Comparison of ENCODE assay signal across 8 mouse cellular contexts in the genomic region with DNA sequence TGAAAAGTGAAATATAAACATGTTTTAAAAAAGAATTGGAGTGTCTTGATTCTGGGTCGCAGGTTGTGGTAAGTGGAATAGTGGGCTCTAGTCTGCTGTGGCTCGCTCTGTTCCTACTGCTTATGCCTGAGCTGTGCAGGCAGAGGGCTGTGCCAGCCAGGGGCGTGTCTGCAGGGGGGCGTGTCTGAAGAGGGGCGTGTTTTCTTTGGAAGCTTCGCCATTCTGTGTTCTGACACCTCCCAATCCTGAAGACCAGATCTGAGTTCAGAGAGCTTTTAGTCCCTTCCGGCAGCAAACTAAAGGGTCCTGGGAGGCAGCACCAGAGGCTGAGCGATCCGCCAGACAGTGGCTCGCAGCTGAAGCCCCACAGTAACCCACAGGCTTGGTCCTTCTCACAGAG. TPM values are rescaled to one million over a fixed set of nuclear protein-coding genes. Genes with fewer than 3 reads are reported as not detected.
A peak's percentile ranks its signal among the peaks of the same experiment; 100 is the strongest.
DNase-seq lines count a peak whose midpoint lies in the region; ATAC-seq and TF ChIP-seq lines count a peak whose summit lies in the region.
"Had no signal": no experiment of that assay in that cellular context is flagged by ENCODE, and none has a peak within 500 bp of the region (broad histone marks: within the 10 kb centered on the region; RNA-seq: fewer than 3 reads in every experiment).

No protein-coding gene starts in this region.

- ATAC-seq in embryonic facial prominence, embryonic 13.5 days (ENCODE audit: insufficient number of reproducible peaks, insufficient read depth, low FRiP score, low TSS enrichment, low read depth) = no peak
- 0 out of 2 replicates have a peak, but pooled peaks have one; percentile 54 for ATAC-seq in megakaryocyte progenitor cell, adult 5-6 weeks (replicated peaks; ENCODE audit: poor library complexity)
- ATAC-seq in midbrain, embryonic 15.5 days (replicated peaks) = no peak

- H3K4me1 ChIP-seq in E14TG2a.4 (replicated peaks; ENCODE audit: low read depth, low read length) = peaks cover 94% of the 10 kb centered on the region
- H3K4me1 ChIP-seq in embryonic facial prominence, embryonic 13.5 days = peaks cover 62% of the 10 kb centered on the region
- H3K4me1 ChIP-seq in midbrain, embryonic 15.5 days = peaks cover 42% of the 10 kb centered on the region

- peak overlapping the region; percentile 57 for H3K4me3 ChIP-seq in E14TG2a.4 (replicated peaks; ENCODE audit: low read length)
- no peak overlapping the region for H3K4me3 ChIP-seq in embryonic facial prominence, embryonic 13.5 days
- no peak overlapping the region for H3K4me3 ChIP-seq in midbrain, embryonic 15.5 days

- H3K4me2 ChIP-seq in embryonic facial prominence, embryonic 13.5 days = peak overlapping the region; percentile 33
- H3K4me2 ChIP-seq in midbrain, embryonic 15.5 days = no peak overlapping the region

- 39% methylated on average over 10 of the region's 10 CpGs for WGBS in embryonic facial prominence, embryonic 13.5 days
- 48% methylated on average over 10 of the region's 10 CpGs for WGBS in midbrain, embryonic 15.5 days

- no peak for TF ChIP-seq CTCF in E14TG2a.4 (conservative IDR thresholded peaks at IDR 0.05; ENCODE audit: low read length)

- no peak overlapping the region; the same call in 1 of the 2 replicates for H3K27ac ChIP-seq in embryonic facial prominence, embryonic 13.5 days
- H3K27ac ChIP-seq in midbrain, embryonic 15.5 days = no peak overlapping the region

- no peaks in the 10 kb centered on the region for H3K36me3 ChIP-seq in E14TG2a.4 (ENCODE audit: insufficient read depth, low read length)
- no peaks in the 10 kb centered on the region for H3K36me3 ChIP-seq in embryonic facial prominence, embryonic 13.5 days
- no peaks in the 10 kb centered on the region for H3K36me3 ChIP-seq in midbrain, embryonic 15.5 days (replicated peaks)

- DNase-seq in B cell, adult 2 months = peak; percentile 50 to 58
- DNase-seq in kidney, adult 9 months = peak; percentile 37
- no peak for DNase-seq in cerebellum, adult 18-20 months

- no peaks in the 10 kb centered on the region; the same call in 1 of the 2 replicates for H3K27me3 ChIP-seq in E14TG2a.4 (ENCODE audit: insufficient read depth, low read length)
- H3K27me3 ChIP-seq in embryonic facial prominence, embryonic 13.5 days = no peaks in the 10 kb centered on the region
- no peaks in the 10 kb centered on the region for H3K27me3 ChIP-seq in midbrain, embryonic 15.5 days (replicated peaks)

- H3K9ac ChIP-seq in embryonic facial prominence, embryonic 13.5 days = no peak overlapping the region
- H3K9ac ChIP-seq in midbrain, embryonic 15.5 days = no peak overlapping the region

- H3K9me3 ChIP-seq in E14TG2a.4 (ENCODE audit: low read length) = peaks cover 5% of the 10 kb centered on the region; the same call in 1 of the 2 replicates
- H3K9me3 ChIP-seq in embryonic facial prominence, embryonic 13.5 days = peaks cover 6% of the 10 kb centered on the region; the same call in 1 of the 2 replicates
- H3K9me3 ChIP-seq in midbrain, embryonic 15.5 days = no peaks in the 10 kb centered on the region

RNA-seq across cellular contexts. Expression of gene Gm11733, which starts 8.5 kb away (rescaled TPM):
- not detected in 2 replicates for polyA plus RNA-seq in embryonic facial prominence, embryonic 13.5 days (2015; fragmentation: Nextera tagmentation; extraction: Ambion mirVana)
- not detected in 2 replicates for total RNA-seq in megakaryocyte progenitor cell, adult 5-6 weeks (2015)
- total RNA-seq in megakaryocyte progenitor cell, adult 5-6 weeks (2017) = not detected in 2 replicates
- not detected in 2 replicates for polyA plus RNA-seq in midbrain, embryonic 15.5 days (2015; fragmentation: Nextera tagmentation; extraction: Ambion mirVana)
- total RNA-seq: neutrophil, adult 5-6 weeks had no signal

Comparison
In these comparisons a context has a peak if more than half of its experiments do, and no peak if none do; other contexts are left out.
1. DNase-seq: peak in B cell, adult 2 months (2 of 2) and kidney, adult 9 months (single experiment); none in cerebellum, adult 18-20 months (0 of 2).